Mouse (Mus musculus) adipocyte (in vitro differentiated cells): ENCODE measurements around the gene Commd3.

Experiments used
- DNase-seq: peaks from one replicate; pipeline ENCODE4 v3.0.0-alpha.2; 2016; ENCODE audit warnings: low spot score

Gene Commd3

GRCm38 (mm10) chr2:18722208-18722830, 50.1 kb downstream of the Commd3 start:
- DNase-seq = no peak

GRCm38 (mm10) chr2:18724462-18724861, 52.3 kb downstream of the Commd3 start:
- no peak for DNase-seq
